Mouse (Mus musculus) intestine, postnatal 0 days (tissue): Measurements from ENCODE around the gene Etv6. TPM values are rescaled to one million over a fixed set of nuclear protein-coding genes. Genes with fewer than 3 reads are reported as not detected.
A peak's percentile ranks its signal among the peaks of the same experiment; 100 is the strongest.

Experiments used
- ATAC-seq: fragments of 200-750 bp; cut with Nextera tagmentation; 2 replicates; pipeline ENCODE4 v1.8.0; 2017; ENCODE audit warnings: mild to moderate bottlenecking, moderate TSS enrichment, moderate library complexity
- H3K27ac ChIP-seq: fragments of 300-500 bp; sonication (generic); 2 replicates; pipeline ENCODE4 v1.5.1; 2014; ENCODE audit warnings: mild to moderate bottlenecking, low read depth, low read length, moderate library complexity
- H3K27me3 ChIP-seq: fragments of 300-500 bp; sonication (generic); replicated peaks from 2 replicates; pipeline ENCODE4 v1.6.1; 2014; ENCODE audit warnings: low read length, mixed read lengths; ENCODE audit not compliant: control insufficient read depth, insufficient read depth
- H3K36me3 ChIP-seq: fragments of 300-500 bp; sonication (generic); 2 replicates; pipeline ENCODE4 v1.6.1; 2014; ENCODE audit warnings: mild to moderate bottlenecking, moderate library complexity; ENCODE audit not compliant: control insufficient read depth, insufficient read depth
- H3K4me1 ChIP-seq: fragments of 300-500 bp; sonication (generic); replicated peaks from 2 replicates; pipeline ENCODE4 v1.6.1; 2014; ENCODE audit warnings: antibody characterized with exemption, low read length, mixed read lengths; ENCODE audit not compliant: control insufficient read depth, insufficient read depth
- H3K4me2 ChIP-seq: fragments of 300-500 bp; sonication (generic); replicated peaks from 2 replicates; pipeline ENCODE4 v1.6.1; 2014; ENCODE audit warnings: low read depth, mild to moderate bottlenecking, moderate library complexity
- H3K4me3 ChIP-seq: fragments of 300-500 bp; sonication (generic); 2 replicates; pipeline ENCODE4 v1.5.1; 2014; ENCODE audit warnings: low read depth, low read length
- H3K9ac ChIP-seq: fragments of 300-500 bp; sonication (generic); 2 replicates; pipeline ENCODE4 v1.6.1; 2014; ENCODE audit warnings: mild to moderate bottlenecking, low read depth, low read length
- H3K9me3 ChIP-seq: fragments of 300-500 bp; sonication (generic); 2 replicates; pipeline ENCODE4 v1.6.1; 2016; ENCODE audit warnings: mixed run types; ENCODE audit not compliant: control insufficient read depth
- CTCF ChIP-seq: sonication (generic); IDR thresholded peaks from 2 replicates; pipeline ENCODE4 v1.5.1; 2016; ENCODE audit warnings: low read depth, mild to moderate bottlenecking, control low read depth, antibody characterized with exemption, moderate library complexity
- WGBS: fragments of 180-500 bp; shearing (Covaris S2); extraction: QIAGEN DNeasy Blood & Tissue Kit; methylation state at CpG from one replicate; pipeline ENCODE4 v1.1.7; 2014; 5-methylcytosine and 5-hydroxymethylcytosine counted together
- polyA plus RNA-seq: library from polyadenylated mRNA; unstranded; fragments of >200 nt; fragmentation: Nextera tagmentation; extraction: Ambion mirVana; gene quantifications from 2 replicates; pipeline ENCODE4 v1.2.1, GENCODE M21; 2015

Etv6 gene
- polyA plus RNA-seq, 1 experiment from 2014 or later: 7.8 TPM

- Histone ChIP-seq H3K4me2 (no peak overlapping the region), H3K36me3 (no peaks in the 10 kb centered on the region; the same call in 1 of the 2 replicates), H3K27ac (no peak overlapping the region), H3K4me1 (peaks cover 8% of the 10 kb centered on the region; the same call in 1 of the 2 replicates), H3K4me3 (no peak overlapping the region), H3K27me3 (no peaks in the 10 kb centered on the region), H3K9me3 (no peaks in the 10 kb centered on the region), H3K9ac (no peak overlapping the region)
- 79% methylated on average over 10 of the region's 10 CpGs for WGBS
- TF ChIP-seq CTCF: no peak
- no peak for ATAC-seq
These were observed 165.1 kb downstream of the Etv6 start for GRCm38 (mm10) chr6:134200577-134200976.

GRCm38 (mm10) chr6:134202176-134202575 is 166.7 kb downstream of the Etv6 start:
- no peaks in the 10 kb centered on the region for H3K9me3 ChIP-seq
- no peaks in the 10 kb centered on the region for H3K27me3 ChIP-seq
- no peak overlapping the region for H3K4me3 ChIP-seq
- peaks cover 8% of the 10 kb centered on the region; the same call in 1 of the 2 replicates for H3K4me1 ChIP-seq
- H3K36me3 ChIP-seq: no peaks in the 10 kb centered on the region; the same call in 1 of the 2 replicates
- H3K9ac ChIP-seq: no peak overlapping the region
- TF ChIP-seq CTCF: no peak
- no peak overlapping the region for H3K4me2 ChIP-seq
- no peak overlapping the region for H3K27ac ChIP-seq
- no peak for ATAC-seq
- 86% methylated on average over 5 of the region's 5 CpGs for WGBS

GRCm38 (mm10) chr6:134205163-134205562 is 169.7 kb downstream of the Etv6 start:
- WGBS: 91% methylated on average over 10 of the region's 11 CpGs
- H3K9me3 ChIP-seq: no peaks in the 10 kb centered on the region
- H3K4me3 ChIP-seq: no peak overlapping the region
- H3K27me3 ChIP-seq: no peaks in the 10 kb centered on the region
- TF ChIP-seq CTCF: no peak
- no peak overlapping the region for H3K9ac ChIP-seq
- no peak for ATAC-seq
- H3K4me2 ChIP-seq: no peak overlapping the region
- H3K4me1 ChIP-seq: peaks cover 7% of the 10 kb centered on the region; the same call in 1 of the 2 replicates
- H3K36me3 ChIP-seq: no peaks in the 10 kb centered on the region; the same call in 1 of the 2 replicates
- no peak overlapping the region for H3K27ac ChIP-seq

GRCm38 (mm10) chr6:134205726-134206125 is 170.2 kb downstream of the Etv6 start:
- H3K27ac ChIP-seq: no peak overlapping the region

GRCm38 (mm10) chr6:134206251-134206650 is 170.8 kb downstream of the Etv6 start:
- Histone ChIP-seq H3K4me1 (0 out of 2 replicates have a peak, but pooled peaks cover 2% of the 10 kb centered on the region), H3K27ac (no peak overlapping the region), H3K4me2 (no peak overlapping the region), H3K4me3 (no peak overlapping the region), H3K27me3 (no peaks in the 10 kb centered on the region), H3K9me3 (no peaks in the 10 kb centered on the region), H3K36me3 (no peaks in the 10 kb centered on the region; the same call in 1 of the 2 replicates), H3K9ac (no peak overlapping the region)
- ATAC-seq: no peak
- no peak for TF ChIP-seq CTCF
- WGBS: 81% methylated on average over 5 of the region's 5 CpGs

More at GRCm38 (mm10) chr6:134205726-134206125, 170.2 kb downstream of the Etv6 start:
- no peaks in the 10 kb centered on the region for H3K9me3 ChIP-seq
- no peak overlapping the region for H3K4me3 ChIP-seq
- WGBS: 69% methylated on average over 5 of the region's 5 CpGs
- H3K4me1 ChIP-seq: 0 out of 2 replicates have a peak, but pooled peaks cover 2% of the 10 kb centered on the region
- H3K27me3 ChIP-seq: no peaks in the 10 kb centered on the region
- ATAC-seq: no peak
- H3K9ac ChIP-seq: no peak overlapping the region
- no peak overlapping the region for H3K4me2 ChIP-seq
- no peak for TF ChIP-seq CTCF
- H3K36me3 ChIP-seq: no peaks in the 10 kb centered on the region; the same call in 1 of the 2 replicates

GRCm38 (mm10) chr6:134207391-134208179 is 172.1 kb downstream of the Etv6 start:
- WGBS: 76% methylated on average over 19 of the region's 19 CpGs
- no peaks in the 10 kb centered on the region for H3K27me3 ChIP-seq
- no peak overlapping the region for H3K9ac ChIP-seq
- no peak overlapping the region for H3K4me3 ChIP-seq
- 0 out of 2 replicates have a peak, but pooled peaks cover 2% of the 10 kb centered on the region for H3K4me1 ChIP-seq
- no peak for ATAC-seq
- no peaks in the 10 kb centered on the region for H3K9me3 ChIP-seq
- no peaks in the 10 kb centered on the region; the same call in 1 of the 2 replicates for H3K36me3 ChIP-seq
- H3K4me2 ChIP-seq: 0 out of 2 replicates have a peak overlapping the region, but pooled peaks have one; percentile 4
- no peak overlapping the region for H3K27ac ChIP-seq
- TF ChIP-seq CTCF: no peak
